Mouse (Mus musculus) urinary bladder, postnatal 25 days (tissue): ENCODE data around the gene Armc9.

Source experiments
- DNase-seq: peaks from one replicate; pipeline ENCODE4 v3.0.0; 2022; ENCODE audit warnings: low spot score

Armc9 gene

GRCm38 (mm10) chr1:86312269-86312668 is 157.7 kb downstream of the Armc9 start:
- DNase-seq, result no peak

GRCm38 (mm10) chr1:86313096-86313771 is 158.7 kb downstream of the Armc9 start:
- no peak for DNase-seq

- peak; percentile 25 for DNase-seq
Measured at GRCm38 (mm10) chr1:86313772-86314125, 159.2 kb downstream of the Armc9 start.

GRCm38 (mm10) chr1:86320822-86321413 is 166.3 kb downstream of the Armc9 start:
- DNase-seq, result no peak
